Mouse (Mus musculus) cerebellum, adult 11 months (tissue): Measurements from ENCODE around the gene Psmc3ip.

Experiments
- DNase-seq: peaks from one replicate; pipeline ENCODE4 v3.0.0; 2022

Psmc3ip gene

GRCm38 (mm10) chr11:101078121-101078520 lies 17.1 kb downstream of the Psmc3ip start, which contains the start of gene Hsd17b1:
TSS of gene Hsd17b1 (plus strand) at chr11:101078411.
- no peak for DNase-seq

- DNase-seq, result no peak
Observed at GRCm38 (mm10) chr11:101071810-101072428, 23.3 kb downstream of the Psmc3ip start.

GRCm38 (mm10) chr11:101070987-101071386 lies 24.2 kb downstream of the Psmc3ip start:
- no peak for DNase-seq

GRCm38 (mm10) chr11:101070189-101070527 lies 25.1 kb downstream of the Psmc3ip start:
- no peak for DNase-seq

GRCm38 (mm10) chr11:101069391-101070188 lies 25.6 kb downstream of the Psmc3ip start, which contains the start of gene Naglu:
TSS of gene Naglu (plus strand) at chr11:101070012.
- DNase-seq, result peak; percentile 95

GRCm38 (mm10) chr11:101066549-101067412 lies 28.5 kb downstream of the Psmc3ip start:
- DNase-seq, result peak; percentile 86

- no peak for DNase-seq
Observed at GRCm38 (mm10) chr11:101065002-101065401, 30.2 kb downstream of the Psmc3ip start.

- DNase-seq, result no peak
Observed at GRCm38 (mm10) chr11:101064462-101064861, 30.8 kb downstream of the Psmc3ip start.

- DNase-seq, result peak; percentile 54
Observed at GRCm38 (mm10) chr11:101063676-101064327, 31.4 kb downstream of the Psmc3ip start.

GRCm38 (mm10) chr11:101062971-101063675 lies 32.1 kb downstream of the Psmc3ip start:
- DNase-seq, result no peak

GRCm38 (mm10) chr11:101062165-101062884 lies 32.9 kb downstream of the Psmc3ip start:
- no peak for DNase-seq

- DNase-seq, result no peak
Observed at GRCm38 (mm10) chr11:101061049-101061448, 34.2 kb downstream of the Psmc3ip start.

- peak; percentile 40 for DNase-seq
Observed at GRCm38 (mm10) chr11:101060126-101060525, 35.1 kb downstream of the Psmc3ip start.

- DNase-seq, result no peak
Observed at GRCm38 (mm10) chr11:101059473-101059872, 35.8 kb downstream of the Psmc3ip start.

- DNase-seq, result no peak
Observed at GRCm38 (mm10) chr11:101058726-101059125, 36.5 kb downstream of the Psmc3ip start.

- peak; percentile 87 for DNase-seq
Observed at GRCm38 (mm10) chr11:101057860-101058259, 37.4 kb downstream of the Psmc3ip start.

- DNase-seq, result no peak
Observed at GRCm38 (mm10) chr11:101056885-101057284, 38.4 kb downstream of the Psmc3ip start.

- DNase-seq, result no peak
Observed at GRCm38 (mm10) chr11:101055418-101055817, 39.8 kb downstream of the Psmc3ip start.

- DNase-seq, result no peak
Observed at GRCm38 (mm10) chr11:101053974-101054373, 41.3 kb downstream of the Psmc3ip start.

GRCm38 (mm10) chr11:101052751-101053473 lies 42.3 kb downstream of the Psmc3ip start:
- DNase-seq, result no peak

GRCm38 (mm10) chr11:101051617-101052016 lies 43.6 kb downstream of the Psmc3ip start:
- DNase-seq, result no peak
